Mouse (Mus musculus) stomach, postnatal 0 days (tissue): ENCODE measurements at regions not wholly inside any gene's neighbourhood (a gene's known extent, or its start where the extent isn't known, plus 50 kb on each side); places are given as distances from the start of the nearest gene placed in this dataset.

Source experiments
- ATAC-seq: fragments of 200-750 bp; cut with Nextera tagmentation; 2 replicates; pipeline ENCODE4 v1.8.0; 2017; ENCODE audit not compliant: low FRiP score, low TSS enrichment
- DNase-seq: peaks from one replicate; pipeline ENCODE4 v3.0.0-alpha.2; 2016; ENCODE audit warnings: low spot score
- H3K27ac ChIP-seq: fragments of 300-500 bp; sonication (generic); replicated peaks from 2 replicates; pipeline ENCODE4 v1.5.1; 2014; ENCODE audit warnings: mild to moderate bottlenecking, control low read depth
- H3K27me3 ChIP-seq: fragments of 300-500 bp; sonication (generic); 2 replicates; pipeline ENCODE4 v1.6.1; 2014; ENCODE audit warnings: low read length; ENCODE audit not compliant: control insufficient read depth, insufficient read depth
- H3K36me3 ChIP-seq: fragments of 300-500 bp; sonication (generic); 2 replicates; pipeline ENCODE4 v1.6.1; 2014; ENCODE audit warnings: low read length, mixed read lengths; ENCODE audit not compliant: control insufficient read depth, insufficient read depth
- H3K4me1 ChIP-seq: fragments of 300-500 bp; sonication (generic); replicated peaks from 2 replicates; pipeline ENCODE4 v1.6.1; 2014; ENCODE audit warnings: antibody characterized with exemption; ENCODE audit not compliant: control insufficient read depth, insufficient read depth
- H3K4me2 ChIP-seq: fragments of 300-500 bp; sonication (generic); replicated peaks from 2 replicates; pipeline ENCODE4 v1.6.1; 2014; ENCODE audit warnings: low read depth, mild to moderate bottlenecking, control low read depth, moderate library complexity
- H3K4me3 ChIP-seq: fragments of 300-500 bp; sonication (generic); 2 replicates; pipeline ENCODE4 v1.5.1; 2014; ENCODE audit warnings: low read depth, low read length, control low read depth
- H3K9ac ChIP-seq: fragments of 300-500 bp; sonication (generic); 2 replicates; pipeline ENCODE4 v1.6.1; 2014; ENCODE audit warnings: mild to moderate bottlenecking, low read length, control low read depth, mixed read lengths
- H3K9me3 ChIP-seq: fragments of 300-500 bp; sonication (generic); 2 replicates; pipeline ENCODE4 v1.6.1; 2016; ENCODE audit warnings: low read length; ENCODE audit not compliant: control insufficient read depth
- CTCF ChIP-seq: IDR thresholded peaks from 2 replicates; pipeline ENCODE4 v1.5.1; 2016; ENCODE audit warnings: antibody characterized with exemption, low read depth, mild to moderate bottlenecking, moderate library complexity
- EP300 ChIP-seq: optimal IDR thresholded peaks from 2 replicates; pipeline ENCODE3; 2016; ENCODE audit warnings: antibody characterized with exemption
- WGBS: fragments of 180-500 bp; shearing (Covaris S2); extraction: QIAGEN DNeasy Blood & Tissue Kit; methylation state at CpG from one replicate; pipeline ENCODE4 v1.1.7; 2014; 5-methylcytosine and 5-hydroxymethylcytosine counted together

GRCm38 (mm10) chr16:70019564-70019963 lies 156.0 kb upstream of the Speer2 start:
- Histone ChIP-seq H3K4me1 (no peaks in the 10 kb centered on the region), H3K4me2 (no peak overlapping the region), H3K9me3 (no peaks in the 10 kb centered on the region), H3K27me3 (no peaks in the 10 kb centered on the region), H3K4me3 (no peak overlapping the region), H3K27ac (no peak overlapping the region), H3K36me3 (no peaks in the 10 kb centered on the region), H3K9ac (no peak overlapping the region)
- TF ChIP-seq EP300, result no peak
- ATAC-seq (no peak), DNase-seq (no peak)
- 92% methylated on average over 2 of the region's 2 CpGs for WGBS

- Histone ChIP-seq H3K36me3 (no peaks in the 10 kb centered on the region), H3K27ac (no peak overlapping the region), H3K9me3 (no peaks in the 10 kb centered on the region), H3K9ac (no peak overlapping the region), H3K4me2 (no peak overlapping the region), H3K4me3 (no peak overlapping the region), H3K4me1 (no peaks in the 10 kb centered on the region), H3K27me3 (no peaks in the 10 kb centered on the region)
- no peak for DNase-seq
- WGBS, result 84% methylated on average over 7 of the region's 7 CpGs
- TF ChIP-seq CTCF (no peak), EP300 (no peak)
- ATAC-seq, result no peak
Observed at GRCm38 (mm10) chr16:70021436-70021835, 157.9 kb upstream of the Speer2 start.

DNA sequence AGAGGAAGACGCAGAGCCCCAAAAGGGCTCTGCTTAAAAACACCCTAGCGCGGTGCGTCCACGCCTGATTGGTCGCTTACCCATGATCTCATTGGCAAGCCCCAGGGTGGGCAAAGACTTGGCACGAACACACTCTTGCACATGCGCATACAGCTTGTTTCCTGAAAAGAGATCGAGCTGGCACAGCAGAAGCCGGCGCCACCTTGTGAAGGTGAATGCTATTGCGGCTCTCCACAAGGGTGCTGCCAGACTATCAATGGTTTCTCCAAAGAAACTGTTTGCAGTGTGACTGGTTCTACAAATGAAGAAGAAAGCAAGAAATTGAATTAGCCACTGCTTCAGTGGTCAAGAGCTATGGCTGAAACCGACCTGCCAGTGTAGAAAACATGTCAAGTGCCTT lies 165.1 kb upstream of the Speer2 start:
- no peaks in the 10 kb centered on the region for H3K9me3 ChIP-seq
- H3K4me2 ChIP-seq, result no peak overlapping the region
- WGBS, result 76% methylated on average over 13 of the region's 13 CpGs
- no peak overlapping the region for H3K27ac ChIP-seq
- ATAC-seq (no peak), DNase-seq (peak; percentile 16)
- TF ChIP-seq CTCF (peak; percentile 59), EP300 (no peak)
- no peak overlapping the region for H3K4me3 ChIP-seq
- H3K9ac ChIP-seq, result no peak overlapping the region
- H3K36me3 ChIP-seq, result no peaks in the 10 kb centered on the region
- H3K27me3 ChIP-seq, result no peaks in the 10 kb centered on the region
- no peaks in the 10 kb centered on the region for H3K4me1 ChIP-seq

- H3K27me3 ChIP-seq, result no peaks in the 10 kb centered on the region
- ATAC-seq (no peak), DNase-seq (no peak)
- H3K4me1 ChIP-seq, result no peaks in the 10 kb centered on the region
- no peaks in the 10 kb centered on the region for H3K9me3 ChIP-seq
- TF ChIP-seq EP300 (no peak), CTCF (no peak)
- no peak overlapping the region for H3K9ac ChIP-seq
- H3K4me3 ChIP-seq, result no peak overlapping the region
- no peak overlapping the region for H3K27ac ChIP-seq
- H3K36me3 ChIP-seq, result no peaks in the 10 kb centered on the region
- no peak overlapping the region for H3K4me2 ChIP-seq
Observed at GRCm38 (mm10) chr16:70045547-70045946, 182.0 kb upstream of the Speer2 start.

- no peaks in the 10 kb centered on the region for H3K9me3 ChIP-seq
- no peak overlapping the region for H3K4me2 ChIP-seq
- H3K27ac ChIP-seq, result no peak overlapping the region
- no peaks in the 10 kb centered on the region for H3K36me3 ChIP-seq
- TF ChIP-seq EP300, result no peak
- TF ChIP-seq CTCF, result no peak
- no peak for ATAC-seq
- H3K4me3 ChIP-seq, result no peak overlapping the region
- DNase-seq, result no peak
- no peaks in the 10 kb centered on the region for H3K27me3 ChIP-seq
- H3K9ac ChIP-seq, result no peak overlapping the region
- no peaks in the 10 kb centered on the region for H3K4me1 ChIP-seq
- 63% methylated on average over 4 of the region's 4 CpGs for WGBS
Observed at GRCm38 (mm10) chr16:70046009-70046408, 182.5 kb upstream of the Speer2 start.

- no peaks in the 10 kb centered on the region for H3K27me3 ChIP-seq
- no peak overlapping the region for H3K4me3 ChIP-seq
- H3K4me2 ChIP-seq, result no peak overlapping the region
- H3K9me3 ChIP-seq, result no peaks in the 10 kb centered on the region
- DNase-seq (no peak), ATAC-seq (no peak)
- H3K9ac ChIP-seq, result no peak overlapping the region
- no peaks in the 10 kb centered on the region for H3K4me1 ChIP-seq
- no peak overlapping the region for H3K27ac ChIP-seq
- H3K36me3 ChIP-seq, result no peaks in the 10 kb centered on the region
- WGBS, result 64% methylated on average over 2 of the region's 2 CpGs
- no peak for TF ChIP-seq EP300
- no peak for TF ChIP-seq CTCF
Observed at GRCm38 (mm10) chr16:70049850-70050249, 186.3 kb upstream of the Speer2 start.
